8 mouse cellular contexts compared by ENCODE assay signal in genomic region chr2:51972641-51973409, GRCm38 (mm10). TPM values are rescaled to one million over a fixed set of nuclear protein-coding genes. Genes with fewer than 3 reads are reported as not detected.
DNase-seq lines count a peak whose midpoint lies in the region; ATAC-seq lines count a peak whose summit lies in the region.

No protein-coding gene starts in this region.

- intact Hi-C loops in left cerebral cortex, postnatal 4 days (cut with DNase I): no loop called here

- ATAC-seq in inflammation-experienced regulatory T-cells, adult 6 months: peak; percentile 95

- DNase-seq in right cerebral cortex, adult 18-20 months: peak; percentile 12
- DNase-seq in right cerebral cortex, postnatal 36 days (ENCODE audit: low spot score in 2 of 2): no peak
- peak; percentile 63 to 64 for DNase-seq in cerebellum, postnatal 25 days
- peak; percentile 50 for DNase-seq in gastrocnemius, postnatal 25 days
- peak; percentile 26 for DNase-seq in left cerebral cortex, postnatal 4 days
- DNase-seq in mesoderm, embryonic 11.5 days (ENCODE audit: low read depth, low spot score): peak; percentile 25
- peak; percentile 62 for DNase-seq in skeletal muscle tissue, adult 2 months (ENCODE audit: low read depth, low spot score)

RNA-seq across cellular contexts. Expression of gene Nmi, which starts 0.5 kb away (rescaled TPM):
- 1 to 10 TPM; 2.4 to 3.6 TPM for total RNA-seq in gastrocnemius, postnatal 25 days (2021)
- 100 to 1,000 TPM; 168 to 202 (median 175) TPM for polyA plus RNA-seq in inflammation-experienced regulatory T-cells, adult 6 months (2017; shearing (Covaris generic))
- total RNA-seq in left cerebral cortex, postnatal 4 days (2021): 1 to 10 TPM; 1.7 to 2.6 TPM

RNA-seq across cellular contexts. Expression of gene Rbm43, which starts 37.9 kb away (rescaled TPM):
- 1 to 10 TPM; 1.4 to 1.8 TPM for total RNA-seq in gastrocnemius, postnatal 25 days (2021)
- 10 to 100 TPM; 29.8 to 56.9 (median 37.3) TPM for polyA plus RNA-seq in inflammation-experienced regulatory T-cells, adult 6 months (2017; shearing (Covaris generic))
- total RNA-seq in left cerebral cortex, postnatal 4 days (2021): 10 to 100 TPM; 14.5 to 15.3 TPM

Comparison
In these comparisons a context has a peak if more than half of its experiments do, and no peak if none do; other contexts are left out.
1. DNase-seq: peak in right cerebral cortex, adult 18-20 months (single experiment), cerebellum, postnatal 25 days (2 of 2), gastrocnemius, postnatal 25 days (single experiment), left cerebral cortex, postnatal 4 days (single experiment), mesoderm, embryonic 11.5 days (single experiment) and skeletal muscle tissue, adult 2 months (single experiment); none in right cerebral cortex, postnatal 36 days (0 of 2).
2. RNA of gene Rbm43, which starts 37.9 kb away (total RNA-seq): 14.5 to 15.3 TPM in left cerebral cortex, postnatal 4 days; 1.4 to 1.8 TPM in gastrocnemius, postnatal 25 days; every median in the first group is over 4 times any median in the second.